Mouse (Mus musculus) frontal cortex, postnatal 14 days (tissue): ENCODE results near the gene Mta3.

Experiments
- DNase-seq, 2 experiments: peaks; one replicate each; pipeline ENCODE4 v3.0.0; 2022; ENCODE audit warnings: low spot score in 2 of 2

Mta3 gene

GRCm38 (mm10) chr17:83706116-83706593 lies at the start of gene Mta3:
TSS of gene Mta3 (plus strand) at chr17:83706163.
- DNase-seq, result peak in 1 of 2 experiments; percentile 29

DNA sequence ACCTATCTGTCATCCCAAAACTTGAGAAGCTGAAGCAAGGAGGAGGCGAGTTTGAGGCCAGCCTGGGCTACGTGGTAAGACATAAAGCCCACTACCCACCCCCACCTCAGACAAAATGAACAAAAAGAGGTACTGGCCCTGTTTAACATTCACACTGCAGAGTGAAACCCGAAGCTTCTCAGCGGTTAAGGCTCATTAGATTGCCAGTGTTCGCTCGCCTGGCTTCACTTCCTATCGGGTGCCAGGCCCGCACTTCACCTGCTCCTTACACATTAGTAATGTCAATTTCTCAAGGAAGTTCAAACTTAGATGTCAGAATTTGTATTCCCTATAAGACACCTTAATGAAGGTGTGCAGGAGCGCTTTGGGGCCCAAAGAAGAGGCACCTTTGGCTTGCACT lies 48.6 kb upstream of the Mta3 start:
- no peak for DNase-seq

DNA sequence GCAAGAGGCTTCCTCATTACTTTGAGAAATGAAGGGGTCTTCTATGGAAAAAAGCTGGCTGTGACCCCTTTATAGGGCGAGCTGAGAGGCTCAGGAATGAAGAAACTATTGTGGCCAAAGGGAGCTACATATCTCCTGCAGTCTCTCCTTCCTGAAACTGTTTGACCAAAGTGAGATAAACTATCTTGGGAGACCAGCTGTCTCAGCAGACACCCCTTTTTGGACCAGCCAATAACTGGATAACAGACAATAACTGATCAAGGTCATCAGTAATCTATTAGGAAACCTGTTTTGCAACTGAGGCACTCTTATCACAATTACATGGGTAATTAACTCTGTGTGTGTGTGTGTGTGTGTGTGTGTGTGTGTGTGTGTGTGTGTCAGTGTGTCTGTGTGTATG lies 47.0 kb upstream of the Mta3 start:
- no peak for DNase-seq

DNA sequence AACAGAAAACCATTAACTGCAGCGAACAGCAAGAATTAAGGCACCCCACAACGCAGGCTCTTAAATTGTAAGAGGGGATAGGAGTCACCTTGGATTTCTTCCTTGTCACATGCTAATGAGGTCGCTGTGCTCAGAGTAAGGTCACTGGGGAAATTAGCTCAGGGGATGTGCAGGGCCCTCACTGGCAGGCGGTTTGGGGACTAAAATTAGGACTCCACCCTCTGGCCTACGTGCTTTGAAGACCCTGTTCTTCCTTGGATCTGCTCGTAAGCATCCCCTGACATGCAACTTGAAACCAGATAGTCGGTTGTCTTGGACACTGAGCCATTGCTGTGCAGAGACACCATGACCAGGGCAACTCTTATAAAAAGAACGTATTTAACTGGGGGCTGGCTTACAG lies 41.2 kb upstream of the Mta3 start:
- no peak for DNase-seq

GRCm38 (mm10) chr17:83666597-83667287 lies 39.2 kb upstream of the Mta3 start:
- DNase-seq, result no peak

GRCm38 (mm10) chr17:83667934-83668690 lies 37.9 kb upstream of the Mta3 start:
- DNase-seq, result no peak

DNA sequence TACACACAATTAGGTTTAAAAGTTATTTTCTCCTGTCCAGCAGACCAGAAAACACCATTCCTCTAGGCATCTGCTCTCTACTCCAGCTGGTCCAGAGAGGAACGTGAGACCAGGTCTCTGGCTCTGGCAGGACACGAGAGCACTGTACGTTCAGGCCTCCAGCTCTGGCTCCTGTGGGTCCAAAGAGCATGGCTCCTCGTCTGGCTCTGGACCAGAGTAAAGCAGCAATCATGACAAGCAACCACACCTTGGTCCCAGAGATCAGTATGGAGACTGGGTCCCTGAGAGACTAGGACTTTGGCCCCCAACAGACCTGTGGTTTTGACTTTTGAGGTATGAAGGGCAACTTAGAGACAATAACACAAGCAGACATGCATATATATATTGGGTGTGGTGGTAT lies 33.3 kb upstream of the Mta3 start:
- no peak for DNase-seq

DNA sequence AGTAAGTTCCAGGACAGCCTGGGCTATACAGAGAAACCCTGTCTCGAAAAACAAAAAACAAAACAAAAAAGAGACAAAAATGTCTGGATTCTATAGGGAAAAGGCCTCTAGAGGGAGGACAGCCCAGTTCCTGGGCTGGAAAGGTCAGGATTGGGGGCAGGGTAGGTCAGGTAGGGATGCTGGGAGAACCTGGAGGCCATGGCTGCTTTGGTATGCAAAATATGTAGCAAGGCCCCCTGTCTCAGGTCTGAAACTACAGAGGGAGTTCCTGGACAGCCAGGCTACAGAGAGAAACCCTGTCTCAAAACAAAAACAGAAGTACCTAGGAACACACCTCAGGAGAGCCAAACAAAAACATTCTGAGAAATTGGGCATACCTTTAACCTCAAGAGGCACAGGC lies 28.6 kb upstream of the Mta3 start:
- DNase-seq, result no peak

DNA sequence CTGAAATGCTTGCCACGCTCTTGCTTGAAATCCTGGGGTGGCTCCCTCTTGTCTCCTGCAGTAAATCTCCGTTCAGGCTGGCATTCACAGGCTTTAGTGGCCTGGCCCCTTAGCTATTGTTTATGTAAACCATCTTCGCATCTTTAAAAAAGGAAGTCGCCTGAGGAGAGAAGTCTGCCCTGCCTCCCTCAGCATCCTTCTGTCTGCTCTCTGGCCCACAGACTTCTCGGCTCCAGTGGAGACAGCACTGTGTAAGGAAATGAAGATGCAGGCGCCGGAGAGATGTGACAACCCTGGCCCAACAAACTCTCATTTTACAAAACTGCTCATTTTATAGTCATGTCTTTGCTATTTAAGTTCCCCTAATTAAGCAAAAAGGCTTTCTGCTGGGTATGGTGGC lies 24.0 kb upstream of the Mta3 start:
- DNase-seq, result no peak

GRCm38 (mm10) chr17:83684475-83684874 lies 21.5 kb upstream of the Mta3 start:
- no peak for DNase-seq

DNA sequence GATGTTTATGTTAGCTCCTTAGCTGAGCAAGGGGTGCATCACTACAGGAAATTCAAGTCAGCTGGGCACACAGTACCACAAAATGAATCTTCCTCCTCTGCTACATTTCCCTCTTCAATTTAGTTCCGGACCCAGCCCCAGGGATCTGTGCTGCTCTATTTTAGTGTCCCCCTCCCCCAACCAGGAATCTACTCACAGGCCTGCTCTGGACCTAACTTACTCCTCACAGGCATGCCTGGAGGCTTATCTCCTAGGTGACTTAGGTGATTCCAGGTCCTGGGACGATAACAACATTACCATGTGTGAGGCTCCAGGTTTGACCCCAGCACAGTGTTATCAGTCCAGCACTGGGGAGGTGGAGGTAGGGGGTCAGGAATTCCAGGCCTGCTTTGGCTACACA lies 15.5 kb upstream of the Mta3 start:
- DNase-seq, result no peak

- no peak for DNase-seq
These were observed 14.6 kb upstream of the Mta3 start for GRCm38 (mm10) chr17:83691379-83691778.

DNA sequence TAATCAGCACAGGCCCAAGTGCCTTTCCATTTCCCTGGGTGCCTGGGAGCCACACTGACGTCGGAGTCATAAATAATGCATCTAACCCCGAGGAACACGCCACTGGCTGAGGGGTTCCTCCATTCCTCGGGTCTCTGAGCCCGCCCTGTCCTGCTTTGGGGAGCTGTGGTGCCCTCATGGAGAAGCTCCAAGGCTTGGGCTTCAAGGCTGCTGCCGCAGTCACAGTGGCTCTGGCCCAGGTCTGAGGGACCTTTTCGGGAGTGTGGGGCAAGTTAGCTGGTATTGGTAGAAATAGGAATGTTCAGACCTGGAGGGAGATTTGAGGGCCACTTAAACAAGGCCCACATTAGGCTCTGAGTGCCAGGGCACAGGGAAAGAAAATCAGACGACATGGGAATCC lies 12.0 kb upstream of the Mta3 start:
- no peak for DNase-seq

DNA sequence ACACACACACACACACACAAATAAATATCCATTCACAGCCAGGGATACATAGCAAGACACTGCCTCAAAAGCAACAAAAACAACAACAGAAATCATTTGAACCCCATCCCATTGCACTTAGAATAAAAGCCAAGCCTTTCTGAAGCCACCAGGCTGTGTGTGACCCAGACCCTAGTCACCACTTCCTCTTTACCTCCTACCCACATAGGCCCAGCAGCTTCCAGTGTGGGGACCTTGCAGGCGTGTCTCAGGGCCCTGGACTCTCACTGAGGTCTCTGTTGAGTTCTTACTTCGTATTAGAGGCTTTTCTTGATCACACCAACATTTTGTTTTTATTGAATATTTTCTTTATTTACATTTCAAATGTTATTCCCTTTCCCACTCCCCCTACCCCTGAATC lies 10.2 kb upstream of the Mta3 start:
- DNase-seq, result no peak

DNA sequence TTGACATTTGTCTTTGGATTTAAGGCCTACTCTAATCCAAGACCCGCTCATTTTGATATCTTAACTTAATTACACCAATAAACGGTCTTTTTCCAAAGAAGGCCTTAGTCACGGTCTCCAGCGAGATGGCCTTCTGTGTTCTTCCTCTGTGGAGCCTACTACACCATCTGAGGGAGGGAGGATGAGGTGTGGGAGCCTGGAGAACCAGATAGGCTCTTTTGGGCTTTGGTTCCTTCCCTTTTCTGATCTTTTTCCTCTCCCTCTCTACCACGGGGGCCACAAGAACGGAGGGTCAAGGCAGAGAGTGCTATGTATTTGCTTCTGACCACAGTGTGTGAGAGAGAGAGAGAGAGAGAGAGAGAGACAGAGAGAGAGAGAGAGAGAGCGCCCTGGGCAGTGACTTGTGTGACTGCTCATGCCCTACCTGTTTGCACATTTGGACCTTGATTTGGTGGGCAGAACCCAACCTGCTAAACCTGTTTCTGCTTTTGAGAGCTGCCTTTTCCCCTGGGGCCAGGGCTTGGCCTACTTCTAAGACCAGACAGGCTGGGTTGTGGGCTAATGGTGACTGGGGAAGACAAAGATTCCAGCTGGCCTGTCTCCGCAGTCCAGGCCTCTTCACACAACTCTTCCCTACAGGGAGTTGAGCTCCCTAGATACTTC lies 6.8 kb upstream of the Mta3 start:
- DNase-seq, result no peak

DNA sequence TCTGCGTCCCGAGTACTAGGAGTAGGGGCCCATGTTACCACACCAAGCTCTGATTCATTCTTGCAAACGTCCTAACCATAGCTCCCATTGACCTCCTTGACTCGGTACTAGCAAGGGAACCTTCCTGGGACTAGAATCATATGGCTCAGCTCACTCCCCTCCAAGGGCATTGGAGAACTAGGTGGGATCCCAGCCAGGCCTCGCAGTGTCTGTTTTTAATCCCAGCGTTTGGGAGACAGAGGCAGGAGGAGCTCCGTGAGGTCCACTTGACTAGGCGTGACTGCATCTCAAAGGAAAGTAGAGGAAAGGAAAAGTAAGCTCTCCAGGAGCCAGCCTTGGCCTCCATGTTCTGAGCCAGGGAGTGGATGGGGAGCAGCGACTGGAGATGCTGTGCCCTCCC lies 5.8 kb upstream of the Mta3 start:
- no peak for DNase-seq

GRCm38 (mm10) chr17:83704469-83704868 lies 1.5 kb upstream of the Mta3 start:
- no peak for DNase-seq

- peak; percentile 18 to 19 for DNase-seq
These were observed 429 bp upstream of the Mta3 start for GRCm38 (mm10) chr17:83705352-83706115.

DNA sequence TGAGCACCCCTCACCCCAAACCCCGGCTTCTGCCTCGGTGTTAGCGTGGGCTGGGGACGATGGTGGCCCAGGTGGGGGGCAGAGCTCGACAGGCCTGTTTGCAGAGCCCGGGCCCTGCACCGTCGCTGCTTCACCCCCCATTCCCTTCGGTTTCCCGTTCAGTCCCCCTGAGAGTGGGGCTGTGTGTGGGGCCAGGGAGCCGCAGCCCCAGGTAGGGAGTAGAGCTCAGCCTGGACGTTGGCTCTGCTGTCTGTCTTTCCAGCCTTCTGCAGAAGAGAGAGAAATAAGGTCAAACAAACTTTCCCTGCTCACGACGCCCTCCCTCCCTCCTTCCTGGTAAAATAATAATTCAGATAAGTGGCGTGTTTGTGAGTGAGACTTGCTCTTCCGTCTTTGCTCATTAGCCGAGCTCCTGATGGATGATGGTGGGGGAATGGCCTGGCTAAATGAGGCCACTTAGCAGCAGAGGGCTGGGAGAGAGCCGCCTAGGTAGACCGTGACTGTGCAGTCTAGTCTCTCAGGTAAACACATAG lies 697 bp downstream of the Mta3 start:
- DNase-seq, result no peak

DNA sequence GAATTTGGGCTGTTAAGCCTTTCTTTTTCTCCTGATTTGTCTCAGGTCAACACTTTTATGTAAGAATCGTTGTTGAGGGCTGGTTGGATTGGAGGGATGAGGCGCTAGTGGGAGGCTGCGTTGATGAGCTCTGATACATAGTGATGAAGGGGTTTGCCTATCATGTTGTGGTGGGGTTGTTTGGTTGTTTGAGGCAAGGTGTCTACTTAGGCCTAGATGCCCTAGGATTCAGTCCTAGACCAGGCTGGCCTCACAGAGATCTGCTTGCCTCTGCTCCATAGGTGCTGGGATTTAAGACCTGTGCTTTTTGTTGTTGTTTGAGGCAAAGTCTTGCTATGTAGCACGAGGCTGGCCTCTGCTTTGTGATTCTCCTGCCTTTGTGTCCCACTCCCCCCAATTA lies 1.4 kb downstream of the Mta3 start:
- no peak for DNase-seq

DNA sequence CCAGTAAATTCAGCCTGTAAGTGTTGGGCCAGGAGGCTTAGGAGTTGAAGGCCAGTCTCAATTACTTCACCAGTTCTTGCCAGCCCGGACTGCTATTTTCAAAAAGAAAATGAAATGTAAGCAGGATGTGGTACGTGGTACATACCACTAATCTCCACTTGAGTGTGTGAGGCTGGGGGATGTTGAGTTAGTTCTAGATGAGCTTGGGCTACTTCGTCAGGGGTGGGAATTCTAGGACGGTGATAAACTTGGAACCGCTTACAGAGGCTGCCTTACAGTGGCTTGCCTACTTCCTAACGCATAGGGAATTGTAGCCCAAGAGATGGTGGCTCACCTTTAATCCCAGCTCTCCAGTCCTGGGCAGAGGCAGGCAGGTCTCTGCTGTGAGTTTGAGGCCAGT lies 1.9 kb downstream of the Mta3 start:
- DNase-seq, result no peak

DNA sequence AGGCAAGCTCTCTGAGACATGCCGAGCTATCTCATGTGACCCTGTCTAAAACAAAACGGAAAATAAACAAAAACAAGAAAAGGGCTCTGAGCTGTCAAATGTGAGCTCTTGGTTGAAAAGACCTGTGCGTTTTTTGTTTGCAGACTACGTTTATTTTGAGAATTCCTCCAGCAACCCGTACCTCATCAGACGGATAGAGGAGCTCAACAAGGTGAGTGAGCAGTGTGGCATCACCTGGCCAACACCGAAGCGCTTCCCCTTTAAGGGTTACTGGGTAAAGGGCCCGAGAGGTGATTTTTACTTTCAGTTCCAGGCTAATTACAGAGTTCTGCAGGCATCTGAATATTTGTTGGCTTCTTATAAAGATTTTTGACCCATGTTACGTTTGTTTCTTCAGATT lies 2.3 kb downstream of the Mta3 start:
- DNase-seq, result no peak
